Mouse (Mus musculus): ENCODE measurements around the gene Pycr1.
A peak's percentile ranks its signal among the peaks of the same experiment; 100 is the strongest.

The Pycr1 gene

GRCm38 (mm10) chr11:120606764-120607163, 36.8 kb downstream of the Pycr1 start:
- no peak for DNase-seq (ENCODE audit: low spot score in 2 of 2)

GRCm38 (mm10) chr11:120605667-120606066, 37.9 kb downstream of the Pycr1 start:
- no peak for DNase-seq (ENCODE audit: low spot score in 2 of 2)

GRCm38 (mm10) chr11:120603545-120603944, 40.0 kb downstream of the Pycr1 start:
- DNase-seq (ENCODE audit: low spot score in 2 of 2) = no peak

GRCm38 (mm10) chr11:120600716-120601115, 42.9 kb downstream of the Pycr1 start:
- DNase-seq (ENCODE audit: low spot score in 2 of 2) = no peak

GRCm38 (mm10) chr11:120598990-120599549, 44.5 kb downstream of the Pycr1 start:
- no peak for DNase-seq (ENCODE audit: low spot score in 2 of 2)

- peak; percentile 94 for DNase-seq (ENCODE audit: low spot score in 2 of 2)
These were observed 45.1 kb downstream of the Pycr1 start, which contains the start of the genes Alyref and Anapc11 for GRCm38 (mm10) chr11:120598283-120598989. Gene Alyref (minus strand): TSS chr11:120598365. Gene Anapc11 (plus strand): TSS chr11:120598421.

GRCm38 (mm10) chr11:120597240-120598235, 46.0 kb downstream of the Pycr1 start:
- DNase-seq (ENCODE audit: low spot score in 2 of 2) = peak in 1 of 2 experiments; percentile 24

- DNase-seq (ENCODE audit: low spot score in 2 of 2) = no peak
These were observed 55.0 kb downstream of the Pycr1 start for GRCm38 (mm10) chr11:120588531-120588930.

Data from spleen, postnatal 36 days (tissue).